Mouse (Mus musculus) lung, postnatal 36 days (tissue): ENCODE results near the gene Gm20388.

ENCODE experiments used
- DNase-seq: peaks from one replicate; pipeline ENCODE4 v3.0.0; 2022; ENCODE audit warnings: mixed read lengths

Gene Gm20388

GRCm38 (mm10) chr8:124294425-124294824 lies 4383.8 kb downstream of the Gm20388 start:
- no peak for DNase-seq

- no peak for DNase-seq
Measured at GRCm38 (mm10) chr8:124294900-124295299, 4384.3 kb downstream of the Gm20388 start.

- DNase-seq: no peak
Measured at GRCm38 (mm10) chr8:124295357-124295756, 4384.7 kb downstream of the Gm20388 start.

GRCm38 (mm10) chr8:124301512-124301911 lies 4390.9 kb downstream of the Gm20388 start:
- no peak for DNase-seq

GRCm38 (mm10) chr8:124301935-124302555 lies 4391.4 kb downstream of the Gm20388 start:
- no peak for DNase-seq

- no peak for DNase-seq
Measured at GRCm38 (mm10) chr8:124303211-124303902, 4392.7 kb downstream of the Gm20388 start.

GRCm38 (mm10) chr8:124304141-124304540 lies 4393.5 kb downstream of the Gm20388 start:
- no peak for DNase-seq

- no peak for DNase-seq
Measured at GRCm38 (mm10) chr8:124306574-124306973, 4395.9 kb downstream of the Gm20388 start.

GRCm38 (mm10) chr8:124307700-124308099 lies 4397.1 kb downstream of the Gm20388 start:
- no peak for DNase-seq

GRCm38 (mm10) chr8:124310509-124310908 lies 4399.9 kb downstream of the Gm20388 start:
- DNase-seq: no peak

GRCm38 (mm10) chr8:124311111-124311510 lies 4400.5 kb downstream of the Gm20388 start:
- no peak for DNase-seq

GRCm38 (mm10) chr8:124311723-124312122 lies 4401.1 kb downstream of the Gm20388 start:
- no peak for DNase-seq

- no peak for DNase-seq
Measured at GRCm38 (mm10) chr8:124312228-124312627, 4401.6 kb downstream of the Gm20388 start.

GRCm38 (mm10) chr8:124314803-124315202 lies 4404.2 kb downstream of the Gm20388 start:
- peak; percentile 61 for DNase-seq

GRCm38 (mm10) chr8:124316466-124317136 lies 4406.0 kb downstream of the Gm20388 start:
- DNase-seq: peak; percentile 41

- peak; percentile 49 for DNase-seq
Measured at GRCm38 (mm10) chr8:124317191-124317682, 4406.6 kb downstream of the Gm20388 start.

- DNase-seq: no peak
Measured at GRCm38 (mm10) chr8:124317821-124318220, 4407.2 kb downstream of the Gm20388 start.

GRCm38 (mm10) chr8:124318612-124319315 lies 4408.1 kb downstream of the Gm20388 start:
- DNase-seq: peak; percentile 62

GRCm38 (mm10) chr8:124319316-124319652 lies 4408.6 kb downstream of the Gm20388 start:
- no peak for DNase-seq

- DNase-seq: no peak
Measured at GRCm38 (mm10) chr8:124321227-124321840, 4410.7 kb downstream of the Gm20388 start.

GRCm38 (mm10) chr8:124323356-124323755 lies 4412.7 kb downstream of the Gm20388 start:
- DNase-seq: no peak

- DNase-seq: no peak
Measured at GRCm38 (mm10) chr8:124328259-124328658, 4417.6 kb downstream of the Gm20388 start.

GRCm38 (mm10) chr8:124329690-124330089 lies 4419.0 kb downstream of the Gm20388 start:
- DNase-seq: no peak
